Mouse (Mus musculus) stomach, embryonic 15.5 days (tissue): ENCODE results near the gene Hsdl2. TPM values are rescaled to one million over a fixed set of nuclear protein-coding genes. Genes with fewer than 3 reads are reported as not detected.

Source experiments
- ATAC-seq: fragments of 200-750 bp; cut with Nextera tagmentation; 2 replicates; pipeline ENCODE4 v1.8.0; 2017; ENCODE audit warnings: low read depth, moderate number of reproducible peaks, moderate TSS enrichment; ENCODE audit not compliant: insufficient read depth, low FRiP score
- H3K27ac ChIP-seq: fragments of 300-500 bp; sonication (generic); 2 replicates; pipeline ENCODE4 v1.5.1; 2015; ENCODE audit warnings: mild to moderate bottlenecking, inconsistent platforms
- H3K27me3 ChIP-seq: fragments of 300-500 bp; sonication (generic); replicated peaks from 2 replicates; pipeline ENCODE4 v1.6.1; 2015; ENCODE audit warnings: inconsistent platforms
- H3K36me3 ChIP-seq: fragments of 300-500 bp; sonication (generic); 2 replicates; pipeline ENCODE4 v1.6.1; 2015; ENCODE audit warnings: inconsistent platforms
- H3K4me1 ChIP-seq: fragments of 300-500 bp; sonication (generic); 2 replicates; pipeline ENCODE4 v1.6.1; 2015; ENCODE audit warnings: inconsistent platforms
- H3K4me2 ChIP-seq: fragments of 300-500 bp; sonication (generic); 2 replicates; pipeline ENCODE4 v1.6.1; 2015; ENCODE audit warnings: mild to moderate bottlenecking, inconsistent platforms
- H3K4me3 ChIP-seq: fragments of 300-500 bp; sonication (generic); replicated peaks from 2 replicates; pipeline ENCODE4 v1.5.1; 2015; ENCODE audit warnings: inconsistent platforms
- H3K9ac ChIP-seq: fragments of 300-500 bp; sonication (generic); 2 replicates; pipeline ENCODE4 v1.6.1; 2015; ENCODE audit warnings: inconsistent platforms
- H3K9me3 ChIP-seq: fragments of 300-500 bp; sonication (generic); 2 replicates; pipeline ENCODE4 v1.6.1; 2016; ENCODE audit warnings: inconsistent platforms
- WGBS: fragments of 180-500 bp; shearing (Covaris S2); methylation state at CpG from one replicate; pipeline ENCODE4 v1.1.7; 2015; 5-methylcytosine and 5-hydroxymethylcytosine counted together
- polyA plus RNA-seq: library from polyadenylated mRNA; unstranded; fragments of >200 nt; fragmentation: Nextera tagmentation; extraction: Ambion mirVana; gene quantifications from 2 replicates; pipeline ENCODE4 v1.2.1, GENCODE M21; 2015

Gene Hsdl2
- polyA plus RNA-seq, 1 experiment from 2014 or later: 21.9 TPM

- Histone ChIP-seq H3K4me1 (0 out of 2 replicates have a peak, but pooled peaks cover 2% of the 10 kb centered on the region), H3K27ac (no peak overlapping the region), H3K9ac (no peak overlapping the region), H3K4me3 (no peak overlapping the region), H3K27me3 (no peaks in the 10 kb centered on the region), H3K36me3 (no peaks in the 10 kb centered on the region), H3K4me2 (no peak overlapping the region), H3K9me3 (no peaks in the 10 kb centered on the region)
- WGBS: 75% methylated on average over 5 of the region's 5 CpGs
- ATAC-seq: no peak
Measured at GRCm38 (mm10) chr4:59656061-59656642, 74.8 kb downstream of the Hsdl2 start.

GRCm38 (mm10) chr4:59662163-59662562 lies 80.8 kb downstream of the Hsdl2 start:
- Histone ChIP-seq H3K27ac (no peak overlapping the region), H3K4me2 (no peak overlapping the region), H3K27me3 (no peaks in the 10 kb centered on the region), H3K9me3 (no peaks in the 10 kb centered on the region), H3K9ac (no peak overlapping the region), H3K4me3 (no peak overlapping the region), H3K4me1 (no peaks in the 10 kb centered on the region), H3K36me3 (no peaks in the 10 kb centered on the region)
- 57% methylated on average over 1 of the region's 1 CpGs for WGBS
- peak; percentile 35; the same call in 1 of the 2 replicates for ATAC-seq

- 86% methylated on average over 6 of the region's 6 CpGs for WGBS
- H3K9me3 ChIP-seq: no peaks in the 10 kb centered on the region
- no peak overlapping the region for H3K4me2 ChIP-seq
- no peak for ATAC-seq
- no peak overlapping the region for H3K4me3 ChIP-seq
- no peaks in the 10 kb centered on the region for H3K36me3 ChIP-seq
- H3K27ac ChIP-seq: no peak overlapping the region
- H3K27me3 ChIP-seq: no peaks in the 10 kb centered on the region
- H3K9ac ChIP-seq: no peak overlapping the region
- H3K4me1 ChIP-seq: no peaks in the 10 kb centered on the region
Measured at GRCm38 (mm10) chr4:59663451-59663850, 82.1 kb downstream of the Hsdl2 start.

- 54% methylated on average over 3 of the region's 3 CpGs for WGBS
- ATAC-seq: no peak
Measured at GRCm38 (mm10) chr4:59666550-59667317, 85.4 kb downstream of the Hsdl2 start.

GRCm38 (mm10) chr4:59668050-59668449 lies 86.7 kb downstream of the Hsdl2 start:
- no peak overlapping the region for H3K4me3 ChIP-seq

More at GRCm38 (mm10) chr4:59666550-59667317, 85.4 kb downstream of the Hsdl2 start:
- no peaks in the 10 kb centered on the region for H3K4me1 ChIP-seq
- no peaks in the 10 kb centered on the region for H3K36me3 ChIP-seq
- H3K27ac ChIP-seq: no peak overlapping the region
- H3K27me3 ChIP-seq: no peaks in the 10 kb centered on the region
- no peak overlapping the region for H3K4me2 ChIP-seq
- no peak overlapping the region for H3K9ac ChIP-seq
- H3K4me3 ChIP-seq: no peak overlapping the region
- H3K9me3 ChIP-seq: no peaks in the 10 kb centered on the region

More at GRCm38 (mm10) chr4:59668050-59668449, 86.7 kb downstream of the Hsdl2 start:
- no peak for ATAC-seq
- no peaks in the 10 kb centered on the region for H3K4me1 ChIP-seq
- no peaks in the 10 kb centered on the region for H3K27me3 ChIP-seq
- H3K36me3 ChIP-seq: no peaks in the 10 kb centered on the region
- H3K27ac ChIP-seq: no peak overlapping the region
- no peak overlapping the region for H3K4me2 ChIP-seq
- H3K9ac ChIP-seq: no peak overlapping the region
- no peaks in the 10 kb centered on the region for H3K9me3 ChIP-seq
- 63% methylated on average over 3 of the region's 3 CpGs for WGBS

Other genes starting within 250 kb of the Hsdl2 start
- 9.1 and 12.6 TPM in 2 replicates for gene Susd1, start 142.9 kb upstream of the Hsdl2 start, polyA plus RNA-seq
- 50.7 and 55.3 TPM in 2 replicates for gene Ptbp3, start 32.2 kb upstream of the Hsdl2 start, polyA plus RNA-seq
- gene E130308A19Rik, start 44.6 kb downstream of the Hsdl2 start, polyA plus RNA-seq: 17.7 and 20.4 TPM in 2 replicates
- gene Inip, start 220.0 kb downstream of the Hsdl2 start, polyA plus RNA-seq: 44.0 and 46.9 TPM in 2 replicates
- gene Snx30, start 224.3 kb downstream of the Hsdl2 start, polyA plus RNA-seq: 7.3 and 8.6 TPM in 2 replicates